Mouse (Mus musculus) brain, embryonic 14.5 days (tissue): ENCODE data around the gene Sorl1.

Source experiments
- CTCF ChIP-seq: fragments of 200-500 bp; IDR thresholded peaks from 2 replicates; pipeline ENCODE4 v1.5.1; 2012; ENCODE audit warnings: inconsistent platforms, mild to moderate bottlenecking, moderate library complexity, borderline replicate concordance; ENCODE audit not compliant: insufficient read depth, insufficient read length; ENCODE audit errors: extremely low read depth
- POLR2A ChIP-seq: fragments of 200-500 bp; IDR thresholded peaks from 2 replicates; pipeline ENCODE4 v1.6.1; 2012; ENCODE audit warnings: mild to moderate bottlenecking, inconsistent platforms, borderline replicate concordance; ENCODE audit not compliant: poor library complexity, insufficient read depth, insufficient read length, severe bottlenecking; ENCODE audit errors: extremely low read depth

DNA sequence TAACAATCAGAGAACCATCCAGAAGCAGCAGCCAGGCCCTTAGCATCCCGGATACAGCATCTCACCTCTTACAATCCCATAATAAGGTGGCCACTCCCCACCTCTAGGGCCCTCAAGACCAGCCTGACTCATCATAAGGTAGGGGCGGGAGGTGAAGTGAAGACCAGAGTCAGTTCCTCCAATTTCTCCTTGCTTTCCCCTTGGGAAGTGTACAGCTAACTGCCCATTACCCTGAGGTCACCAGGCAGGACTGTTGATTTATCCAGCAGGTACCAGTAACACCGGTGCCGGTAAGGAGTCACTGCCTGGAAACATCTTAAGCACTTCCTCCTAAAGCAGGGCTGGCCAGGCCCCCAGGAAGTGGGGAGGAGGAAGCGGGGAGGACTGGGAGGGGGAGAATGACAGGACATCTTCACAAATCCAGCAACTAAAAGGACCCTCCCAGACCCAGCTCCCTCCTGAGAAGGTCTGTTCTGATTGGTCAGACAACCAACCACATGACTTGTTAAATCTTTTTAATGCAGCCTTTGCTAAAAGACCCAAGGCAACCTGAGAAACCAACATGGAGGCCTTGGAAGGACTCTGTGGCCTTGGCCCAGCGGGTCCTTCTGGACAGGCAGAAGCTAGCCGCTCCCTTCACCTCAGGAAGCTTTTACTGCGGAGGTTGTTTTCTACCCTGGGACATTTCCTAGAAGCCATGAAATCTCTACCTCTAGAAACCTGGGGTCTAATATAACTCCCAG, 26.2 kb downstream of the Sorl1 start:
- TF ChIP-seq POLR2A = no peak
- TF ChIP-seq CTCF = no peak
